Mouse (Mus musculus): ENCODE results near the gene Olfr286. TPM values are rescaled to one million over a fixed set of nuclear protein-coding genes. Genes with fewer than 3 reads are reported as not detected.
A peak's percentile ranks its signal among the peaks of the same experiment; 100 is the strongest.

Olfr286 gene
- polyA plus RNA-seq, 1 experiment from 2014 or later: not detected

DNA sequence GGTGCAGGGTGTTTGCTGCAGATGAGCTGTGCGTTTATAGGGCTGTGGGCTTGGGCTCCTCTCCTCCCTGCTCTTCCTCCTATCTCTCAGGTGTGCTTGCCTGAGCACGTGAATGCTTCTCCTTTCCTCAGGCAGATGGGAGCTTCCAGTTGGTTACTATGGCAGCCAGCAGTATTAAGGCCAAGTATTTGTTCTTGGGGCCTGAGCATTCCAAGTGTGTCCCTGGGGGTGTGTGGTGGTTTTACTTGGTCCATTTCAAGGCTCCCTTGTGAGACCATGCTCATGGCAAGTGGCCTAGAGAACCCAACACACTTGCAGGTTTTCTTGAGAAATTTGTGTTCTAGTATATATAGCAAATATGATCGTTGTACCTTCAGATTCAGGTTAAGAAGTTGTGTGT, 38.8 kb downstream of the Olfr286 start, which contains the start of gene Olfr288:
TSS of gene Olfr288 (minus strand) at position 101 of the 400 bp plus-strand sequence.
- no peak within 1 kb of the TSS for H3K9ac ChIP-seq (replicated peaks)
- 70% methylated on average over 3 of the region's 3 CpGs for WGBS
- no peak for ATAC-seq (ENCODE audit: insufficient number of reproducible peaks, insufficient read depth, low FRiP score, low TSS enrichment, low read depth)

DNA sequence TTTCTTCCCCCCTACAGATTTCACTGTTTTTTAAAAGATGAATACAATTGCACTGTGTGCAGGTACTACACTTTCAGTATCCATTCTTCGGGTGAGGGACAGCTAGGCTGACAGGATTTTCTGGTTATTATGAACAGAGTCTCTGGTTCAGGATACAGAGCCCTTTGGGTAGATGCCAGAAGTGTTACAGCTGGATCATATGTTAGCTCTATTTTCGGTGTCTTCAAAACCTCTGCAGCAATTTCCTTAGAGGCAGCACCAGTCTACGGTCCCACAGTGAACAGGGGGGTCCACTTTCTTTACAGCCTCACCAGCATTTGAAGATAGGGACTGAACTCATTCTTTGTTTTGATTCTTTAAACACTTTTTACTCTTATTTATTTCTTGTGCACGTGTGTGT, 49.8 kb downstream of the Olfr286 start:
- WGBS: 67% methylated on average over 4 of the region's 4 CpGs
- no peaks in the 10 kb centered on the region; the same call in 1 of the 2 replicates for H3K27me3 ChIP-seq
- no peak overlapping the region for H3K4me3 ChIP-seq (replicated peaks)
- H3K9me3 ChIP-seq: no peaks in the 10 kb centered on the region
- H3K36me3 ChIP-seq: no peaks in the 10 kb centered on the region
- H3K4me2 ChIP-seq: no peak overlapping the region
- no peaks in the 10 kb centered on the region for H3K4me1 ChIP-seq (replicated peaks)
- no peak overlapping the region for H3K9ac ChIP-seq (replicated peaks)
- ATAC-seq (ENCODE audit: insufficient number of reproducible peaks, insufficient read depth, low FRiP score, low TSS enrichment, low read depth): no peak
- no peak overlapping the region for H3K27ac ChIP-seq

More for the DNA sequence above, 38.8 kb downstream of the Olfr286 start, which contains the start of gene Olfr288:
- no peak within 1 kb of the TSS for H3K4me3 ChIP-seq (replicated peaks)
- no peaks in the 10 kb centered on the region; the same call in 1 of the 2 replicates for H3K27me3 ChIP-seq
- H3K36me3 ChIP-seq: no peaks in the 10 kb centered on the region
- H3K9me3 ChIP-seq: no peaks in the 10 kb centered on the region
- no peak within 1 kb of the TSS for H3K27ac ChIP-seq
- H3K4me1 ChIP-seq (replicated peaks): no peaks in the 10 kb centered on the region
- H3K4me2 ChIP-seq: no peak within 1 kb of the TSS

DNA sequence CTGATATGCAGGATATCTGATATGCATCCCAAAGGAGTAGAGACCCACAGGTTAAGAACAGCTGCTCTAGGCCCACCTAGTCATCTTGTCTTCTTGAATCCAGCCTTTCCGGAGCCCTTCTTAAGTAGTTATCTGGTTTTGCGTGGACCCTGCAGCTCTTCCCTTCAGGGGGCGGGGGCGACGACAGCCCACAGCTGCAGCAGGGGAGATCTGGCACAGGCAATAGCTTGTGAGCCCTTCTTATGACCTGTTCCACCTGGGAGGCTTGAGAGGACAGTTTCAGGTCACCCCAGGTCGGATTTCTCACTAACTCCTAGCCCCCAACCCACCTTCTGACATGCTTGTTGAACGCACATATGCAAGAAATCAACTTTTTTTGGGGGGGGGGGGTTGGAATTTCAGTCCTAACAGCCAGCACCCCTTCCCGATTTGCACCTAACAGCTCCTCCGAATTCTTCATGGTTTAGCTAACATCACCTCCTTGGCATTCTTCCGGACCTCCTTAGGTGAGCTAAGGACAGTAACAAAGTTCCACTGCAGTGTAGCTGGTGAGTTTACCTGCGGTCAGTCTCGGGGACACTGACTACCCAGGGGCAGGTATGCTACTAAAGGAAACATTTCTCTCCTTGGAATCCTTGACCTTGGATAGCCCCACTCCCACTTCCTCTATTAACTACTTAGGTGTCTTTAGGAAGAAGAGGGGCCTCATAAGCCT, 52.2 kb downstream of the Olfr286 start:
- Histone ChIP-seq H3K4me3 (replicated peaks) (no peak overlapping the region), H3K27ac (no peak overlapping the region), H3K27me3 (peaks cover 3% of the 10 kb centered on the region; the same call in 1 of the 2 replicates), H3K36me3 (no peaks in the 10 kb centered on the region), H3K4me1 (replicated peaks) (no peaks in the 10 kb centered on the region), H3K9ac (replicated peaks) (no peak overlapping the region), H3K4me2 (0 out of 2 replicates have a peak overlapping the region, but pooled peaks have one; percentile 58), H3K9me3 (no peaks in the 10 kb centered on the region)
- no peak for ATAC-seq (ENCODE audit: insufficient number of reproducible peaks, insufficient read depth, low FRiP score, low TSS enrichment, low read depth)
- 74% methylated on average over 12 of the region's 12 CpGs for WGBS

GRCm38 (mm10) chr15:98181132-98181711, 53.0 kb downstream of the Olfr286 start:
- Histone ChIP-seq H3K36me3 (no peaks in the 10 kb centered on the region), H3K4me1 (replicated peaks) (no peaks in the 10 kb centered on the region), H3K27me3 (peaks cover 8% of the 10 kb centered on the region; the same call in 1 of the 2 replicates), H3K27ac (0 out of 2 replicates have a peak overlapping the region, but pooled peaks have one; percentile 32), H3K4me2 (peak overlapping the region; percentile 58), H3K9me3 (no peaks in the 10 kb centered on the region), H3K4me3 (replicated peaks) (peak overlapping the region; percentile 47), H3K9ac (replicated peaks) (peak overlapping the region; percentile 42; the same call in 1 of the 2 replicates)
- under 1% methylated on average over 30 of the region's 30 CpGs for WGBS
- ATAC-seq (ENCODE audit: insufficient number of reproducible peaks, insufficient read depth, low FRiP score, low TSS enrichment, low read depth): peak; percentile 98

DNA sequence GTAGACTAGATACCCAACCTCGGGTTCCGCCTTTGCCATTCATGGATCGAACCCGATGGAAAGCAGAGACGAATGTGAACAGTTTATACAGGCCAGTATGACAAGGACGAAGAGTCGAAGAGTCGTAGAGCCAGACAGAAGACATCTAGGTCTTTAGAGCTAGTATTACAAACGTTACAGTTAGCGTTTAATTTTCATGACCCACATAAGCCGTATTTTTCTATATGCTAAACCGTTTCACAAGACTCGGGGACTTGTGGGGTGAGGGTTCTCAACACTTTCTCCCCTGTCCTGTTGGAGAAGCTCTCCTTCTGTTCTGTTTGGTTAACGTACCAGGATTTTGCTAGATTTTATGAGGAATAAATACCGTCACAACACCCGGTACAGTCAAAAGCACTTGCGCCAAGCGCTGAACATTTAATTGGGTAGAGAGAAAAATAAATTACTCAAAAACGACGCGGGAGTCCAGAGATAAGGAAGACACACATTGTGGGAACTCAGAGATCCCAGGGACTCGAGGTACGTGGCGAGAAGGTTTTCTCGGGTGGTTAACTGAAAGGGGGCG, 53.6 kb downstream of the Olfr286 start:
- WGBS: 6% methylated on average over 26 of the region's 26 CpGs
- Histone ChIP-seq H3K27me3 (peaks cover 10% of the 10 kb centered on the region), H3K4me2 (peak overlapping the region; percentile 58), H3K9me3 (no peaks in the 10 kb centered on the region), H3K36me3 (no peaks in the 10 kb centered on the region), H3K4me3 (replicated peaks) (peak overlapping the region; percentile 47), H3K27ac (no peak overlapping the region), H3K9ac (replicated peaks) (peak overlapping the region; percentile 42; the same call in 1 of the 2 replicates), H3K4me1 (replicated peaks) (no peaks in the 10 kb centered on the region)
- no peak for ATAC-seq (ENCODE audit: insufficient number of reproducible peaks, insufficient read depth, low FRiP score, low TSS enrichment, low read depth)

GRCm38 (mm10) chr15:98177320-98177719, 56.9 kb downstream of the Olfr286 start:
- H3K4me3 ChIP-seq (replicated peaks): no peak overlapping the region
- H3K9me3 ChIP-seq: no peaks in the 10 kb centered on the region
- no peak overlapping the region for H3K27ac ChIP-seq
- no peaks in the 10 kb centered on the region for H3K4me1 ChIP-seq (replicated peaks)
- peaks cover 36% of the 10 kb centered on the region for H3K27me3 ChIP-seq
- 72% methylated on average over 3 of the region's 3 CpGs for WGBS
- H3K9ac ChIP-seq (replicated peaks): no peak overlapping the region
- no peak for ATAC-seq (ENCODE audit: insufficient number of reproducible peaks, insufficient read depth, low FRiP score, low TSS enrichment, low read depth)
- no peaks in the 10 kb centered on the region for H3K36me3 ChIP-seq
- no peak overlapping the region for H3K4me2 ChIP-seq

Other genes with a start within 250 kb of the Olfr286 start
- gene Col2a1, start 229.8 kb downstream of the Olfr286 start, polyA plus RNA-seq (2016; fragmentation: Nextera tagmentation; extraction: Ambion mirVana): 431 and 545 TPM in 2 replicates
- 49.4 and 52.7 TPM in 2 replicates for gene Pfkm, start 141.9 kb downstream of the Olfr286 start, polyA plus RNA-seq (2016; fragmentation: Nextera tagmentation; extraction: Ambion mirVana)
- 46.3 and 46.9 TPM in 2 replicates for gene Senp1, start 140.7 kb downstream of the Olfr286 start, polyA plus RNA-seq (2016; fragmentation: Nextera tagmentation; extraction: Ambion mirVana)
- gene Asb8, start 68.8 kb downstream of the Olfr286 start, polyA plus RNA-seq (2016; fragmentation: Nextera tagmentation; extraction: Ambion mirVana): 42.4 and 43.5 TPM in 2 replicates
- 0.32 and 0.41 TPM in 2 replicates for gene Ccdc184, start 67.3 kb downstream of the Olfr286 start, polyA plus RNA-seq (2016; fragmentation: Nextera tagmentation; extraction: Ambion mirVana)
- gene Olfr288, start 38.9 kb downstream of the Olfr286 start, polyA plus RNA-seq (2016; fragmentation: Nextera tagmentation; extraction: Ambion mirVana): not detected in 2 replicates
- gene Gm44579, start 13.5 kb downstream of the Olfr286 start, polyA plus RNA-seq (2016; fragmentation: Nextera tagmentation; extraction: Ambion mirVana): not detected in 2 replicates
- not detected in 2 replicates for gene Olfr287, start 13.4 kb downstream of the Olfr286 start, polyA plus RNA-seq (2016; fragmentation: Nextera tagmentation; extraction: Ambion mirVana)
- not detected in 2 replicates for gene H1fnt, start 22.8 kb upstream of the Olfr286 start, polyA plus RNA-seq (2016; fragmentation: Nextera tagmentation; extraction: Ambion mirVana)
- 0.29 and 0.52 TPM in 2 replicates for gene Zfp641, start 61.7 kb upstream of the Olfr286 start, polyA plus RNA-seq (2016; fragmentation: Nextera tagmentation; extraction: Ambion mirVana)
- gene Olfr285, start 82.9 kb upstream of the Olfr286 start, polyA plus RNA-seq (2016; fragmentation: Nextera tagmentation; extraction: Ambion mirVana): not detected in 2 replicates
- not detected in 2 replicates for gene Olfr284, start 106.5 kb upstream of the Olfr286 start, polyA plus RNA-seq (2016; fragmentation: Nextera tagmentation; extraction: Ambion mirVana)
- gene Olfr283, start 146.5 kb upstream of the Olfr286 start, polyA plus RNA-seq (2016; fragmentation: Nextera tagmentation; extraction: Ambion mirVana): not detected in 2 replicates
- gene Olfr282, start 196.8 kb upstream of the Olfr286 start, polyA plus RNA-seq (2016; fragmentation: Nextera tagmentation; extraction: Ambion mirVana): not detected in 2 replicates
- not detected in 2 replicates for gene Olfr281, start 218.1 kb upstream of the Olfr286 start, polyA plus RNA-seq (2016; fragmentation: Nextera tagmentation; extraction: Ambion mirVana)
- gene OR5BS1P, start 235.4 kb upstream of the Olfr286 start, polyA plus RNA-seq (2016; fragmentation: Nextera tagmentation; extraction: Ambion mirVana): not detected in 2 replicates
- 0.38 TPM in 1 of 2 replicates, not detected in the other for gene Lalba, start 248.3 kb upstream of the Olfr286 start, polyA plus RNA-seq (2016; fragmentation: Nextera tagmentation; extraction: Ambion mirVana)

Measured in limb, embryonic 12.5 days (tissue).